Mouse (Mus musculus): ENCODE data around the gene Lig4. TPM values are rescaled to one million over a fixed set of nuclear protein-coding genes. Genes with fewer than 3 reads are reported as not detected.

The Lig4 gene
- total and polyA plus RNA-seq, 2 experiments from 2014 or later, result 3.6 to 6.4 TPM

- 43% methylated on average over 14 of the region's 14 CpGs for WGBS
- no peak overlapping the region for H3K4me2 ChIP-seq (ENCODE audit: low read depth)
- H3K36me3 ChIP-seq (ENCODE audit: insufficient read depth), result no peaks in the 10 kb centered on the region
- no peaks in the 10 kb centered on the region for H3K9me3 ChIP-seq (ENCODE audit: low read length)
- TF ChIP-seq CTCF (IDR thresholded peaks at IDR 0.05; ENCODE audit: low read depth), result no peak
- H3K27me3 ChIP-seq (ENCODE audit: insufficient read depth, low read length), result no peaks in the 10 kb centered on the region
- ATAC-seq (peak; percentile 88), DNase-seq (peak; percentile 60)
- H3K4me1 ChIP-seq (ENCODE audit: insufficient read depth), result 0 out of 2 replicates have a peak, but pooled peaks cover 3% of the 10 kb centered on the region
- no peak overlapping the region for H3K4me3 ChIP-seq (ENCODE audit: low read depth, low read length)
- no peak overlapping the region for H3K27ac ChIP-seq (ENCODE audit: low read depth, low read length)
- H3K9ac ChIP-seq, result no peak overlapping the region
Measured at GRCm38 (mm10) chr8:9929746-9930445, 47.6 kb downstream of the Lig4 start.

Other genes with a start within 250 kb of the Lig4 start
- 82.0 and 105 TPM in 2 replicates for gene Fam155a, start 206.5 kb downstream of the Lig4 start, total RNA-seq (2014; rRNA removed)
- gene Fam155a, start 206.5 kb downstream of the Lig4 start, polyA plus RNA-seq (2015; fragmentation: Nextera tagmentation; extraction: Ambion mirVana), result 16.7 and 29.0 TPM in 2 replicates
- gene Gm10217, start 113.4 kb downstream of the Lig4 start, total RNA-seq (2014; rRNA removed), result not detected in 2 replicates
- gene Gm10217, start 113.4 kb downstream of the Lig4 start, polyA plus RNA-seq (2015; fragmentation: Nextera tagmentation; extraction: Ambion mirVana), result not detected in 2 replicates
- gene Abhd13, start within 50 bp of the Lig4 start, total RNA-seq (2014; rRNA removed), result 25.0 and 30.9 TPM in 2 replicates
- gene Abhd13, start within 50 bp of the Lig4 start, polyA plus RNA-seq (2015; fragmentation: Nextera tagmentation; extraction: Ambion mirVana), result 13.0 TPM in 2 replicates
- gene Tnfsf13b, start 28.8 kb upstream of the Lig4 start, total RNA-seq (2014; rRNA removed), result 0.31 and 0.33 TPM in 2 replicates
- gene Tnfsf13b, start 28.8 kb upstream of the Lig4 start, polyA plus RNA-seq (2015; fragmentation: Nextera tagmentation; extraction: Ambion mirVana), result 0.30 and 0.36 TPM in 2 replicates
- 56.3 and 58.6 TPM in 2 replicates for gene Myo16, start 176.2 kb upstream of the Lig4 start, total RNA-seq (2014; rRNA removed)
- gene Myo16, start 176.2 kb upstream of the Lig4 start, polyA plus RNA-seq (2015; fragmentation: Nextera tagmentation; extraction: Ambion mirVana), result 3.8 and 5.5 TPM in 2 replicates

Data from forebrain, postnatal 0 days (tissue).